Mouse (Mus musculus): ENCODE measurements around the gene Kit. TPM values are rescaled to one million over a fixed set of nuclear protein-coding genes. Genes with fewer than 3 reads are reported as not detected.
A peak's percentile ranks its signal among the peaks of the same experiment; 100 is the strongest.

Kit gene
- polyA plus RNA-seq, 1 experiment from 2014 or later, result 21.0 TPM

DNA sequence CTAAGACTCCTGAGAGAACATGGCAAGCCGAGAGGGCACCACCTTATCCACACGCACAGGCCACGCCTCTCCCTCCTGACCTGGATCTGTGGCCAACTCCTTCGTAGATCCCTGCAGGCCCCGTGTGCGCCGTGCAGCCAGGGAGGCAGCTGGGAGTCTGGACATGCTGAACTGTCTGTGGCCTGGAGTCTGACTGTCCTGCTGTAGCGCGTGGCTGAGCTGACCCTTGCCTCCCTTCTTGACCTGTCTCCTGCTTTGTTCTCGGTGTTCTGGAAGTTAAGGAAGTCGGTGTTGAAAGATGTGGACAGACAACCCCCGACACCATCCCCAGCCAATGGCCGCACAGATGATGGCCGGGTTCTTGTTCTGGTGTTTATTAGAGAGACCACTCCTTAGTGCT, 21.5 kb downstream of the Kit start:
- Histone ChIP-seq H3K27me3 (ENCODE audit: low read depth, poor library complexity, severe bottlenecking) (no peaks in the 10 kb centered on the region), H3K9me3 (replicated peaks) (no peaks in the 10 kb centered on the region), H3K4me3 (no peak overlapping the region), H3K4me1 (peaks cover 50% of the 10 kb centered on the region), H3K36me3 (no peaks in the 10 kb centered on the region), H3K27ac (replicated peaks) (no peak overlapping the region)
- WGBS, result 64% methylated on average over 14 of the region's 14 CpGs
- no peak for DNase-seq (ENCODE audit: low spot score)

DNA sequence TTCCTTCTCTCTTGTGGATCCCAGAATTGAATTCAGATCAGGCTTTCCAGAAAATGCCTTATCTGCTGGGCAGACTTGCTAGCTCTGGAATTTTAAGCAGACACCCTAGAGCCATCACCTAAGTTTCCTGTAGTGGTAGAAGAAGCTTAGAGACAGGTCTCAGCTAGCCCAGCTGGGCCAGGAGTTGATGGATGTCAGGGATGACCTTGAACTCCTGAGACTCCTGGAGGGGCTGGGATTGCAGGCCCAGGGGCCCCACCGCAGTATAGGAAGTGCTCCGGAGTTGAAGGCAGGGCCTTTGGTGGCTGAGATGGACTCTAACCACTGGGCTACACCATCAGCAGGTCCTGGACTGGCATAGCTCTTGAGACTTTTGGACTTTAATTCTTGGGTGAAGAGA, 22.6 kb downstream of the Kit start:
- no peak overlapping the region for H3K27ac ChIP-seq (replicated peaks)
- H3K27me3 ChIP-seq (ENCODE audit: low read depth, poor library complexity, severe bottlenecking), result no peaks in the 10 kb centered on the region
- no peaks in the 10 kb centered on the region for H3K9me3 ChIP-seq (replicated peaks)
- WGBS, result 88% methylated on average over 2 of the region's 2 CpGs
- H3K4me1 ChIP-seq, result peaks cover 41% of the 10 kb centered on the region
- H3K36me3 ChIP-seq, result no peaks in the 10 kb centered on the region
- no peak overlapping the region for H3K4me3 ChIP-seq
- no peak for DNase-seq (ENCODE audit: low spot score)

DNA sequence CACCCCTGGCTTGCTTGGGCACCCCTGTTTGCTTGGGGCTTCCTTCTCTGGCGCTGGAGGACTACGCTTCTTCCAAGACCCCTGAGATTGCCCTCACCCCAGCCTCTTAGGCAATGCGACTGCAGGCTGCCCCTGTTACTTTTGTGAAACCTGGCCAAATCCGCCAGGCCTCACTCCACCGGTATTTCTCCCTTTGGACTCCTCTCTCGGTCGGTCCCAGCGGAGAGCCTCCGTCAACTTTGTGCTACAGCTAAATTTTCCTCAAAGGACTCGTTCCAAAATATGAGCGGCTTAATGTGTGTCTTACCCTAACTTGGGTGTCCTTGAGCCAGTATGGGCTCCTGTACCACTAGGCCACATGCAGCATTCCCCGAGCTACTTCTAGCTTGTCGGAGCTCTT, 23.8 kb downstream of the Kit start:
- no peaks in the 10 kb centered on the region for H3K27me3 ChIP-seq (ENCODE audit: low read depth, poor library complexity, severe bottlenecking)
- 91% methylated on average over 13 of the region's 13 CpGs for WGBS
- H3K4me3 ChIP-seq, result no peak overlapping the region
- no peak for DNase-seq (ENCODE audit: low spot score)
- H3K27ac ChIP-seq (replicated peaks), result 0 out of 2 replicates have a peak overlapping the region, but pooled peaks have one; percentile 38
- peaks cover 43% of the 10 kb centered on the region for H3K4me1 ChIP-seq
- H3K36me3 ChIP-seq, result no peaks in the 10 kb centered on the region
- no peaks in the 10 kb centered on the region for H3K9me3 ChIP-seq (replicated peaks)

GRCm38 (mm10) chr5:75599991-75600390, 25.3 kb downstream of the Kit start:
- Histone ChIP-seq H3K36me3 (no peaks in the 10 kb centered on the region), H3K27ac (replicated peaks) (no peak overlapping the region), H3K9me3 (replicated peaks) (no peaks in the 10 kb centered on the region), H3K27me3 (ENCODE audit: low read depth, poor library complexity, severe bottlenecking) (no peaks in the 10 kb centered on the region), H3K4me3 (no peak overlapping the region), H3K4me1 (peaks cover 54% of the 10 kb centered on the region)
- 81% methylated on average over 6 of the region's 6 CpGs for WGBS
- DNase-seq (ENCODE audit: low spot score), result no peak

DNA sequence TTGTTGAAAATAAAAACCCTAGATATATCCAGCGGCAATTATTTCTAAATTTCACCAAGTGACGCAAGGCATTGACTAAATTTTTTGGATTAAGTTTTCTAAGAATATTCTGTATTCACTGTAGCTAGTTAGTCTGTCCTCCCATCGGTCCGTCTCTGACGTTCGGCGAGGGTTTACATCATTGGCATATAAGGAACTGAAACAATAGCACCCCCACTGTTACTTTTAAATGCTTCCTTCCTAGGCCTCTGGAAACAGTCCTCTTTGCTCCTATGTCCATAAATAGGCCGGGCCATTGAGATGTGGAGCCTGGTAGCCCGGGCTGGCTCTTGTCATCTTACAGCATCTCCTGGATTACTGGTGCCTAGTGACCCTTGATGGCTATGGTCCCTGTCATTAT, 29.5 kb downstream of the Kit start:
- H3K4me1 ChIP-seq, result peaks cover 27% of the 10 kb centered on the region
- no peak overlapping the region; the same call in 1 of the 2 replicates for H3K27ac ChIP-seq (replicated peaks)

DNA sequence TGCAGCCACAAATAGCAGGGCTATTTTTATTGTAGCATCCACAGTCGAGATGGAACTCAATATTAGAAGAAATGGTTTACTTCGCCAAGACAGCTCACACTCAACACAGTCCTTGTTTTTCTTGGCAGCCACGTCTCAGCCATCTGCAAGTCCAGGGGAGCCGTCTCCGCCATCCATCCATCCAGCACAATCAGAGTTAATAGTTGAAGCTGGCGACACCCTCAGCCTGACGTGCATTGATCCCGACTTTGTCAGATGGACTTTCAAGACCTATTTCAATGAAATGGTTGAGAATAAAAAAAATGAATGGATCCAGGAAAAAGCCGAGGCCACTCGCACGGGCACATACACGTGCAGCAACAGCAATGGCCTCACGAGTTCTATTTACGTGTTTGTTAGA, 32.2 kb downstream of the Kit start:
- 89% methylated on average over 14 of the region's 14 CpGs for WGBS
- Histone ChIP-seq H3K4me1 (peaks cover 21% of the 10 kb centered on the region), H3K27ac (replicated peaks) (no peak overlapping the region), H3K4me3 (no peak overlapping the region), H3K36me3 (peaks cover 16% of the 10 kb centered on the region; the same call in 1 of the 2 replicates), H3K9me3 (replicated peaks) (no peaks in the 10 kb centered on the region), H3K27me3 (ENCODE audit: low read depth, poor library complexity, severe bottlenecking) (no peaks in the 10 kb centered on the region)
- DNase-seq (ENCODE audit: low spot score), result no peak

More for the DNA sequence above, 29.5 kb downstream of the Kit start:
- no peak for DNase-seq (ENCODE audit: low spot score)
- 59% methylated on average over 9 of the region's 9 CpGs for WGBS
- peaks cover 6% of the 10 kb centered on the region; the same call in 1 of the 2 replicates for H3K36me3 ChIP-seq
- no peaks in the 10 kb centered on the region for H3K27me3 ChIP-seq (ENCODE audit: low read depth, poor library complexity, severe bottlenecking)
- no peak overlapping the region for H3K4me3 ChIP-seq
- H3K9me3 ChIP-seq (replicated peaks), result no peaks in the 10 kb centered on the region

- Histone ChIP-seq H3K9me3 (replicated peaks) (no peaks in the 10 kb centered on the region), H3K27me3 (ENCODE audit: low read depth, poor library complexity, severe bottlenecking) (no peaks in the 10 kb centered on the region), H3K4me3 (no peak overlapping the region), H3K4me1 (peaks cover 21% of the 10 kb centered on the region), H3K36me3 (peaks cover 16% of the 10 kb centered on the region; the same call in 1 of the 2 replicates), H3K27ac (replicated peaks) (no peak overlapping the region)
- no peak for DNase-seq (ENCODE audit: low spot score)
- 87% methylated on average over 12 of the region's 12 CpGs for WGBS
Measured at GRCm38 (mm10) chr5:75607971-75608370, 33.3 kb downstream of the Kit start.

DNA sequence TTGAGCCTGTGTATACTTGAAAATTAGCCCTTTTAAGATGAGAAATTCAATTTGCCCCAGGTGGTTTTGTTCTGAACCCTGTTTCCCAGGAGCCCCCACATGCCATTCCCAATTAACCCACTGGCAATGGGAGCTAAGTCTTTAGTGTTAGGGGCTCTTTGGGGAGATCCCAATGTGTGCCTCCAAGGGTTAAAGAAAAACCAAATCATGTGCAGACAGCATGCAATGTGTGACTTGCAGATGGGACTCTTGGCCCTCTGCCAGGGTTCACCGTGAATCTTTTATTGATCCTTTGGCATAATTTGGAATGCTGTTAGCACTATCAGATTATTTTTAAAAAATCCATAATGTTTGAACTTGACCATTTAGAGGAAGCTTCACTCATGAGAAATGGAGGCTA, 37.7 kb downstream of the Kit start:
- H3K27ac ChIP-seq (replicated peaks), result no peak overlapping the region
- no peaks in the 10 kb centered on the region for H3K27me3 ChIP-seq (ENCODE audit: low read depth, poor library complexity, severe bottlenecking)
- 85% methylated on average over 1 of the region's 1 CpGs for WGBS
- no peak overlapping the region for H3K4me3 ChIP-seq
- no peaks in the 10 kb centered on the region for H3K9me3 ChIP-seq (replicated peaks)
- DNase-seq (ENCODE audit: low spot score), result no peak
- H3K36me3 ChIP-seq, result peaks cover 16% of the 10 kb centered on the region; the same call in 1 of the 2 replicates
- H3K4me1 ChIP-seq, result 0 out of 2 replicates have a peak, but pooled peaks cover 3% of the 10 kb centered on the region

DNA sequence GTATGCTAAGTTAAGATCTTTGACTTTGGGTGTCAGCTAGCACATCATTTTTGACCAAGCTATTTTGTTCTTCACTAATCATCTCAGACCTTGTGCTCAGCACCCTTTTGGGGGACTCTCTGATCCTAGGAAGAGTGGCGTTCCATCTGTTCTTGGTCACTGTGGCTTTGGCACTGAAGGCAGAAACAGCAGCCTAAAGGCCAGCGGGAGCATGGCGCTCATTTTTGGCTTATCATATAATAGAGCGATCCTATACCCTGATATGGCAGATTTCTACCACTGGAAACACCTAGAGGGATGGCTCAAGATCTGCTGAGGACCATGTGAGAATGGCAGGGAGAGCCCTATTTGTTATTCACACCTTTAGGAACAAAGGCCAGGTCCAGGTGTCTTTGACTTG, 38.2 kb downstream of the Kit start:
- Histone ChIP-seq H3K4me3 (no peak overlapping the region), H3K27ac (replicated peaks) (no peak overlapping the region), H3K36me3 (peaks cover 16% of the 10 kb centered on the region; the same call in 1 of the 2 replicates), H3K27me3 (ENCODE audit: low read depth, poor library complexity, severe bottlenecking) (no peaks in the 10 kb centered on the region), H3K9me3 (replicated peaks) (no peaks in the 10 kb centered on the region), H3K4me1 (0 out of 2 replicates have a peak, but pooled peaks cover 3% of the 10 kb centered on the region)
- WGBS, result 98% methylated on average over 4 of the region's 4 CpGs
- DNase-seq (ENCODE audit: low spot score), result no peak

GRCm38 (mm10) chr5:75615000-75615571, 40.4 kb downstream of the Kit start:
- 96% methylated on average over 11 of the region's 11 CpGs for WGBS
- DNase-seq (ENCODE audit: low spot score), result no peak
- H3K27me3 ChIP-seq (ENCODE audit: low read depth, poor library complexity, severe bottlenecking), result no peaks in the 10 kb centered on the region

GRCm38 (mm10) chr5:75615624-75616023, 40.9 kb downstream of the Kit start:
- H3K4me3 ChIP-seq, result no peak overlapping the region
- WGBS, result 95% methylated on average over 8 of the region's 8 CpGs
- peaks cover 7% of the 10 kb centered on the region; the same call in 1 of the 2 replicates for H3K36me3 ChIP-seq
- no peak overlapping the region for H3K27ac ChIP-seq (replicated peaks)
- no peak for DNase-seq (ENCODE audit: low spot score)
- no peaks in the 10 kb centered on the region for H3K27me3 ChIP-seq (ENCODE audit: low read depth, poor library complexity, severe bottlenecking)
- H3K9me3 ChIP-seq (replicated peaks), result no peaks in the 10 kb centered on the region
- no peaks in the 10 kb centered on the region for H3K4me1 ChIP-seq

More at GRCm38 (mm10) chr5:75615000-75615571, 40.4 kb downstream of the Kit start:
- H3K9me3 ChIP-seq (replicated peaks), result no peaks in the 10 kb centered on the region
- H3K4me3 ChIP-seq, result no peak overlapping the region
- no peaks in the 10 kb centered on the region for H3K4me1 ChIP-seq
- H3K27ac ChIP-seq (replicated peaks), result no peak overlapping the region
- 0 out of 2 replicates have a peak, but pooled peaks cover 4% of the 10 kb centered on the region for H3K36me3 ChIP-seq

DNA sequence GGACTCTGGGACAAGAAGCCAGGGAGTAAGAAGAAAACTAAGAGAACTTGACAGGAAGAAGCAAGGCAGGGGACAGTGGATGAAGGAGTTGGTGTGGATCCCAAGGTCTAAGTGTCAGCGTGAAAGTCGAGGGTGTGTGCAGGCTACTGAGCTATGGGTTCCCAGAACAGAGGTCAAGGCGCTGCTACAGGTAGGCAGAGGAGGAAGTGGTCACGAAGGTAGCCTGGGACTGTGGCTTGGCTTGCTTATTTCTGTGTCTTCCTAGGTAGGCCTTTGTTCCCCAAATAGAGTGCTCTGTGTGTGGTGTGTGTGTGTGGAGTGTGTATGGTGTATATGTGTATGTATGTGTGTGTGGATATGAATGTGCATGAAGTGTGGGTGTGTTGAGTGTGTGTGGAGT, 47.7 kb downstream of the Kit start:
- Histone ChIP-seq H3K4me1 (peaks cover 18% of the 10 kb centered on the region), H3K27ac (replicated peaks) (no peak overlapping the region), H3K36me3 (peaks cover 37% of the 10 kb centered on the region), H3K27me3 (ENCODE audit: low read depth, poor library complexity, severe bottlenecking) (no peaks in the 10 kb centered on the region), H3K9me3 (replicated peaks) (no peaks in the 10 kb centered on the region), H3K4me3 (no peak overlapping the region)
- WGBS, result 91% methylated on average over 4 of the region's 4 CpGs
- DNase-seq (ENCODE audit: low spot score), result no peak

GRCm38 (mm10) chr5:75623007-75623406, 48.3 kb downstream of the Kit start:
- Histone ChIP-seq H3K27ac (replicated peaks) (no peak overlapping the region), H3K27me3 (ENCODE audit: low read depth, poor library complexity, severe bottlenecking) (no peaks in the 10 kb centered on the region), H3K36me3 (peaks cover 37% of the 10 kb centered on the region), H3K4me1 (peaks cover 18% of the 10 kb centered on the region), H3K9me3 (replicated peaks) (no peaks in the 10 kb centered on the region), H3K4me3 (no peak overlapping the region)
- WGBS, result 90% methylated on average over 11 of the region's 11 CpGs
- no peak for DNase-seq (ENCODE audit: low spot score)

All from midbrain, embryonic 10.5 days (tissue).